Mouse (Mus musculus) thymus, postnatal 10 days (tissue): Measurements from ENCODE around the gene Armc5.
A peak's percentile ranks its signal among the peaks of the same experiment; 100 is the strongest.

Experiments used
- DNase-seq, 2 experiments: peaks; one replicate each; pipeline ENCODE4 v3.0.0; 2021; ENCODE audit warnings: low spot score in 2 of 2

Gene Armc5

DNA sequence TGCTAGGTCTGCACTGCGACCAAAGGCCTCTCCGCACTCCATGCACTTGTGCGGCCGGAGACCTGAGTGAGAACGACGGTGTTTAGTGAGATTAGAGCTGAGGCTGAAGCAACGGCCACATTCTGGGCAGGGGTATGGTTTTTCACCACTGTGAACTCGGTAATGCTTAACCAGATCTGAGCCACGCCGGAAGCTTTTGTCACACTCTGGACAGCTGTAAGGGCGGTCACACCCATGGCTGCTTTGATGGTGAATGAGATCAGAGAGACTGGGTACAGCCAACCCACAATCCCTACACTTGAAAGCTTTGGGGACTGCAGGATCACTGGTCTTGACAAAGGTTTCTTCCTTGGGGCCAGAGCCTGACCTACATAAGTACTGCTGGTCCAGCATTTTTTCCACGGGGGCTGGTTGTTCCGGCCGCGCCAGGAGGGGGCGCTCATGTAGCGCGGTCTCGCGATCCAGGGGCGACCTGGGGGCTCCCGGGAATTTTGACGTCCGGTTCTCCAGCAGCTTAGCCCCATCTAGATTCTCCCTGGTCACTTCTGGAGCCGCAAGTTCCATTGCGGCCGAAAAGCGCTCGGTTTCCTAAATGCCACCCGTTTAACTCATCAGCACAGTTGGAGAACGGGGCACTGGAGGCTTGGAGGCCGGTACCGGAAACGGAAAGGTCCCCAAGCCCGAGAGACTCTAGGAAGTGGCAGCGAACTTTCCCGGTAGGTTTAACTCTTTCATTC lies at the start of gene Armc5:
TSS of gene Armc5 (plus strand) at position 487 of the 737 bp plus-strand sequence.
- DNase-seq, result peak; percentile 68 to 81

DNA sequence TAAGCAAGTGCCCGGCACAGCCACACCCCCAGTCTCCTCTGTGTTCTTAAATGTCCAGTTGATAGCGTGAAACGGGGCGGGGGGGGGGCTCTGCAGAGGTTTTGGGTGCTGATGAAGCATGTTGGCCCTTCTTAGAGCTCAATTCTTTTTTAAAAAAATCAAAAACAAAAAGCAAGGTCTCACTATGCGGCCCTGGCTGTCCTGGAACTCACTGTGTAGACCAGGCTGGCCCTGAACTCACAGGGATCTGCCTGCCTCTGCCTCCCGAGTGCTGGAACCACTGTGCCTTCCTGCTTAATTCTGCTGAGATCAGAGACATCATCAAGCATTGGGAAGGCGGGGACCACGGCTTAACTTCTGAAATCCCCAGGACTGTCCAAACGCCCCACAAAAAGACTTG lies 35.5 kb upstream of the Armc5 start:
- DNase-seq, result no peak

DNA sequence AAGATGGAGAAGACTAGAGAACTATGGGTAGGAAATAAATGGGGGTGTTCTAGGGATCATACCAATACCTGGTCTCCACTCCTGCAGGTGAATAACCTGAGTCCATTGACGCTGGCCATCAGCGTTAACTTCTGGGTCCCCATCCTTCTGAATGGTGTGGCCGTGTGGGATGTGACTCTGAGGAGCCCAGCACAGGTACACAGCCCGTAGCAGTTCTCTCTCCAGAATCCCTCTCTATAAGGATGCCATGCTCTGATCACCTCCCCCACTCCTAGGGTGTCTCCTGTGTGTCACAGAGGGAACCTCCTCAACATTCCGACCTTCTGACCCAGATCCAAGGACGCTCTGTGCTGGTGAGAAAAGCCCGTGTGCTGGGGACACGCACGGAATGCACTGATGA lies 34.1 kb upstream of the Armc5 start:
- no peak for DNase-seq

DNA sequence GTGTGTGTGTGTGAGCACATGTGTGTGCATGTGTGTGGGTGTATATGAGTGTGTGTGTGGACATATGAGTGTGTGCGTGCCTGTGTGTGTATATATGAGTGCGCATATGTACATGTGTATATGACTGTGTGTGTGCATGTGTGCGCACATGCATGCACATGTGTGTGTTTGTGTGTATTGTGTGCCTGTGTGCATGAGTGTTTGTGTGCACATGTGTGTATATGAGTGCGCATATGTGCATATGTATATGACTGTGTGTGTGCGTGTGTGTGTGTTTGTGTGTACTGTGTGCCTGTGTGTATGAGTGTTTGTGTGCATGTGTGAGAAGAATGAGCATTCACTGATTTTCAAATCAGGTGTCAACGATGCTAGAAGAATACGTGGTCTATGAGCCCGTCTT lies 33.0 kb upstream of the Armc5 start:
- DNase-seq, result no peak

DNA sequence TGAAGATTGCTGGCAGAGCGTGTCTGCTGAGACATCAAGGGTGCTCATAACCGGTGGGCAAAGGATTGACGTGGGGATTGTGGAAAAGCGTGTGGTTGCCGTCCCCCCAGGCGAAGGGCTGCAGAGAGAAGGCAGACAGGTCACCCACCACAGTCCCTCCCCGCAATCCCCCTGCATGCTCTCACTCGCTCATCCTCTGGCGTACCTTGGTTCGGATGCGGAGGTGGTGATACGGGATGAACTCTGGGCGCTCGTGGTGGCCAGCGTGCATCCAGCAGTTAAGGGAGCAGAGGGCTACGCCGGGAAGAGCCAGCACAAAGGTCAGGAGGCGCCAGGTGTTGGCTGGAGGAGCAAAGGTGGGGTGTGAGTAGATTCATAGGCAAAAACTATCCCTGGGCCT lies 31.4 kb upstream of the Armc5 start:
- no peak for DNase-seq

DNA sequence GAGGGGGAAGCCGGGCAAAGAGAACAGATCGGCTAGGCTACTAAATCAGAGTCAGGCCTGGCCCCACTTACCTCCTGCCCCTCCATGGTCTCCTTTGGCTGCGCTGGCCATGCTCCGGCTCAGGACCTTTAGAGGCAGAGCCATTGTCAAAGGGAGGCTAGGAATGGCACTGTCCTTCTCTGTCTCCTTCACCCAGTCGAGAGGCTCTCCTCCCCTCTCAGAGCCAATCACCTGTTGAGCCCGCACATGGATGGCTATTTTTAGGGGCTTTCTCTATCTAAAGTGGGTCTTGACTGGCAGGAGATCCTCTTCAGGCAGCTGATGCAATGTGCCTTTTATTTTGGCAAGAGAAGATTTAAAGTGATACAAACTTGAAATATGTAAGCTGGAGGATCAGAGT lies 31.0 kb upstream of the Armc5 start, which contains the start of gene Cox6a2:
TSS of gene Cox6a2 (minus strand) at position 236 of the 400 bp plus-strand sequence.
- DNase-seq, result no peak

DNA sequence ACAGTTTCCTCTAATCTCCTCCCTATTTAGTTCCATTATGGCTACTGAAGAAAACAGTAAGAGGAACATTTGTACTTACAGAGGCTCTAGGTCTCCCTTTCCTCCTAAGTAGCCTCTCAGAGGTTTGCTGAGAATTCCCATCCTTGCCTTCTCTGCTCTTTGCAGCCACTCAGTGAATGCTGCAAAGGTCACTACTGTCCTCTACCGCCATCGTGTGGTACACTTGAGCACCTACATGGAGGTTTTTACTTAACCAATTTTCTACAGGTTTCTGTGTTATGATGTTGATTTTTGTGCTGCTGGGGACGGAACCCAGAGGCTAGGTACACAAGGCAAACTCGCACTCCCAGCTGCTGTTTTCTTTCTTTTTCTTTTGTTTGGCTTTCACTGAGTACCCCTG lies 29.0 kb upstream of the Armc5 start:
- DNase-seq, result peak; percentile 36 to 80

DNA sequence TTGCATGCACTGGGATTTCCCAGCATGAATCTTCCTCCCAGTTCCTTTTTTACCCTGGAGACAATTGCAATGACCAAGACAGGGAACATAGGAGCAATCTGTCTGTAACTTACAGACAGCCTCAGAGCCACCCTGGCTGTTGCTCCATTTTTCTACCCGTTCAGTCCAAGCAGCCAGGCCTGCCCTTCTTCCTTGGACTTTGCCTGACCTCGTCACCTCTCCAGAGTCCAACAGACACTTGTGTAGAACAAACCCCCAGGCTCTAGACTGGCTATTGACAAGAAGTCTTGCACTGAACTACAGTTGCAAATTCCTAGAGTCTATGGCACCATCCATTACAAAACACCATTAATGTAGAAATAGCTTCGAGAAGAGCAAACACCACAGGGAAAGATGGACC lies 27.3 kb upstream of the Armc5 start:
- DNase-seq, result no peak

DNA sequence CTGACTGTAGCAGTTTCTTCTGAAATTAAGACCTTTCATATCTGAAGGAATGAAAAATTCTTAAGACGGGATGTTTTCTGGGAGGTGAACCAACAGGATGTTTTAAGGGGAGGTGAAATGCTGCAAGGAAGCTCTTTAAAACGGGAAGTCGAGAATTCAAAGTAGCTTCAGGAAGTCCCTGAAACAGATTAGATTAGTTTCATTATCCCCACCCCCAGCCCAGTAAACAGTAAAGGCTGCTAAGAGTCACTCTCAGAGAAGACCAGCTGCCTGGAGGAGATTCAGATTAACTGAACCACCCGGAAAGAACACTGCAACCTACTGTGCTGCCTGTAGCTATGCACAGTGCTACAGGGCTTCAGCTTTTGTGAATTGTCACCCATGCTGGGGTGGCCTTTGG lies 17.2 kb upstream of the Armc5 start:
- no peak for DNase-seq

DNA sequence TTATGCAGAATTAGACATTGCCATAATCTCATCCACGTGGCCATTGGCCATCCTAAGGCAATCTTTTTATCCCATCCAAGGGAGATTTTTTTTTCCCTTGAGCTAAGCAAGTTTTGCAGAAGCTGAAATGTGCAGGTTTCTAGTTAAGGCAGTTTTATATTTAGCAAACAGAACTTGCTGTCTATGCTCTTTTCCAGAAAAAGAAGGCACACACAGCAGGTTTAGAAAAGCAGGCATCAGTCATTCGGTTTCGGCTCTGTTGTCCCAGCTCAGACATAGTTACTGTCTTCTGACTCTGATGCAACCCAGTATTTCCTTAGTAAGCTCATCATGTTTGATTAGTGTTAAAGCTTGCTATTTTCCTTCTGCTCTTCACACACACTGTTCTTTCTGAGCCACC lies 16.2 kb upstream of the Armc5 start:
- DNase-seq, result no peak

DNA sequence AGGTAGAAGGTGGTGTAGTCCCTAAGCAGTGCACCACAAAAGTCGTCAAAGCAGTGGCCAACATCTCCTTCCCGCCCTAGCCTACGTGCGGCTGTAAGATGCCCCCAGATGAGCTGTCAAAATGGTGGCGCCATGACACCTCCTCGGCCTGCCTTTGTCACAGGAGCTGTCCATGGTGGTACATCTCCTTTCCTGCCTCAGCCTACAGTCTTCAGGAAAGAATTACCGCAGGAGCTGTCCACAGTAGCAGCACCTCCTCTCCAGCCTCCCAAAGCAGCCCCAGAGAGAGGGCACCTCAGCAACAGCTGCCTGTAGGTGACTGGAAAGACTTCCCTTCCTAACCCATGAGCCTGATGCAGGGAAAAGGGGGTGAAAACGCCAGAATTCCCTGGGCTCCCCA lies 5.4 kb upstream of the Armc5 start:
- no peak for DNase-seq

DNA sequence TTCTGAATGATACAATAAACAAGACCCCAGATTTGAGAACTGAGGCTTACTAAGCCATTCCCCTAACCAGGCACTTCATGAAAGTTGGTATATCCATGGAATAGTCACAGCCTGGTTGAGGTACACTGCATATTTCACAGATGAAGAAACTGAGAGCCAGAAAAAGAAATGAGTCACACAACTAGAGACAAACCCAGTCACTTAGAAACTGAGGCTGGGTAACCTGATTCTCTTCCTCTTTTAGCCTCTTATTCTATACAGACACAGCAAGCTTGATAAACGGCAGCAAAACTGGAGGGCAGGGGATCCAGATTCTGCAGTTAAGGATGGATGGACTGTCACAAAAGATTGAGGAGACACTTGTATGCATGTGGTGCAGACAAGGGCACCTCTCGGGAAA lies 2.3 kb upstream of the Armc5 start:
- no peak for DNase-seq

DNA sequence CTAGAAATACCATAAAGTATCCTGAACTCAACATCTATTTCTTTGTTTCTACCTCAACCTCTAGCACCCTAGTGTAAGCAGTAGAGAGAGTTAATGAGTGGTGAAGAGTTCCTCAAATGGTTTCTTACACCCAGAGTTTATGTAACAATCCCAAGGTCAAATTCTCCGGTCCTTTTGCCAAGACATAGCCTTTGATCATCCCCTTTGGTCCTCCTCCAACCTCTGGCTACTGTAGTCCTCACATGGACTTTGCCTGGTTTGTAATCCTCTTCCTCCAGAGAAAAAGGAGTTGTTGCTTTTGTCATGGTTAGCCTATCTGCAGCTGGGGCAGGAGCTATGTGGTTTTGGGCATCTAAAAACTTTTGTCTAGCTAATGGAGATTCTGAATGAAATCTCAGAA lies 1.7 kb upstream of the Armc5 start:
- no peak for DNase-seq

DNA sequence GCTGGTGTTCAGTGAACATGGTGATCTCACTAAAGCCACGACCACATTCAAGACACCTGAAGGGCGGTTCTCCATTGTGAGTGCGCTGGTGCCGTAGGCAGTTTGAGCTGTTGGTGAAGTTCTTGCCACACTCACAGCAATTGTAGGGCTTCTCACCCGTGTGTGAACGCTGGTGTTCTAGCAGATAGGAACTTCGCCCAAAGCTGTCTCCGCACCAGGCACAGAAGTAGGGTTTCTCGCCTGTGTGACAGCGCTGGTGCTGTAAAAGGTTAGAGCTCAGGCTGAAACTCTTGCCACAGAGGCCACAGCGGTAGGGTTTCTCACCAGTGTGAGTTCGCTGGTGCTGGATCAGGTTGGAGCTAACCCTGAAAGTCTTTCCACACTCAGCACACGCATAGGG lies 716 bp upstream of the Armc5 start:
- no peak for DNase-seq

DNA sequence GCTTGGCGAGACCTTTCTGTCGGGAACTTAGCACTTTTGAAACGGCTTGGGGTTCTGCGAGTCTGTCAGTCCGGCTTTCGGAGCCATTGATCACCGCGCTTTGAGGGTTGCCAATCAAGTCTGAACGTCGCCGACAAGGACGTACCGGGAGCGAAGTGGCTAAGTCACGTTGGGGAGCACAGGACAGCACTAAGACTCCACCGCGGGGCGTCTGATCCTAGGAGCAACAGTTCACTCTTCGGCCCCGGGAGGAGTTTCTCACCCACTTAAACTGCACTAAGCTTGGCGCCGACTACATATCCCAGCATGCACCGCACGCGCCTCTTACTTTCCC lies 418 bp downstream of the Armc5 start:
- DNase-seq, result no peak

DNA sequence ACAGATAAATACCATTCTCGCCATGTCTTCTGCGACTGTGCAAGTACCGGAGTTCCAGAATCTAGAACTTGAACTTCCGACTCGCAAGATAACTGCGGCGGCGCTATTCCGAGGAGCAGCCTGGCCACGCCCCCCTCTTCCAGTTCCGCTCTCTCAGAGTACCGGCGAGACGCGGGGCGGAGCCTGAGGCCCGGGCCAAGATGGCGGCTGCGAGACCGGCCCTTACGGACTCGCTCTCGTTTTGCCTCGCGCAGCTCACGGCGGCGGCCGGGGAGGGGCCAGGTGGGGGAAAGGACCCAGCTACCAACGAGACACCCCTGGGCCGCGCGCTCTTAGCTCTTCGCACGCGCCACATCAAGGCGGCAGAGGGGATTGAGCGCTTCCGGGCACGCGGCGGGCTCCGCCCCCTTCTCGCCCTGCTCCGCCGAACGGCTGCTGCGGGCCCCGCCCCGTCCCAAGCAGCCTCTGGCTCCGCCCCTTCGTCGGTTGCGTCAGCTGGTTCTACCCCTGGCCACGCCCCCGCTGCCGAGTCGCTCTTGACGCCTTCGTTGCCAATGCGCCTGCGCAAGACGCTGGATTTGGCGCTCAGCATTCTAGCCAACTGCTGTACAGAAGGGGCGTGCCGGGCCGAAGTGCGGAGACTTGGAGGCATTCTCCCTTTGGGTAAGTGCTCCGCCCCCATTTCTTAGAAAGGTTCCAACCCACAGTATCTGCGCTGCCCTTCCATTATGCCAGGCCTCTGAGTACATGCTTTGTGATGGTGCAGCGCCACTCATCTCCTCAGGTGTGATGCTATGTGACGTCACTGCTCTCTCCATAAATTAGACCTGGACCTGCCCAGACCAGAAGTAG lies 1.0 kb downstream of the Armc5 start, which contains the start of gene 9130023H24Rik:
TSS of gene 9130023H24Rik (minus strand) at position 105 of the 852 bp plus-strand sequence.
- peak; percentile 100 for DNase-seq

DNA sequence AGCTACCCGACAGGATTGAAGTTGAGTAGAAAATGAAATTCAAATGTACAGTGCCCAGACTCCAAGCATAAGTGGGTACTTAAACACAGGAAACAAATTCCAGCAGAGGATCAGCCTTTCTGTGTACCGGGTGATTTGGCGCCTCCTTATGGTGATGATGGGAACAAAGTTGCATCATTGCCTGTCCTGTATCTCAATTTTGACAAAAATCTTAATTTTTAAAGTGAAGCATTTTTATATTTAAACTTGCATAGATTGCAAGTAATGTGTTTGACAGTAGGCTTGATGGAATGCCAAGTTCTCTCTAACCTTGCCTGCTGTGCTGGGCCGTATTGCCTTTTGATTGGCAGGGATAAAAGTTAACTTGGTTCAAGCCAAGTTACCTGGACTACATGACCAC lies 1.8 kb downstream of the Armc5 start:
- peak; percentile 16 to 57 for DNase-seq

DNA sequence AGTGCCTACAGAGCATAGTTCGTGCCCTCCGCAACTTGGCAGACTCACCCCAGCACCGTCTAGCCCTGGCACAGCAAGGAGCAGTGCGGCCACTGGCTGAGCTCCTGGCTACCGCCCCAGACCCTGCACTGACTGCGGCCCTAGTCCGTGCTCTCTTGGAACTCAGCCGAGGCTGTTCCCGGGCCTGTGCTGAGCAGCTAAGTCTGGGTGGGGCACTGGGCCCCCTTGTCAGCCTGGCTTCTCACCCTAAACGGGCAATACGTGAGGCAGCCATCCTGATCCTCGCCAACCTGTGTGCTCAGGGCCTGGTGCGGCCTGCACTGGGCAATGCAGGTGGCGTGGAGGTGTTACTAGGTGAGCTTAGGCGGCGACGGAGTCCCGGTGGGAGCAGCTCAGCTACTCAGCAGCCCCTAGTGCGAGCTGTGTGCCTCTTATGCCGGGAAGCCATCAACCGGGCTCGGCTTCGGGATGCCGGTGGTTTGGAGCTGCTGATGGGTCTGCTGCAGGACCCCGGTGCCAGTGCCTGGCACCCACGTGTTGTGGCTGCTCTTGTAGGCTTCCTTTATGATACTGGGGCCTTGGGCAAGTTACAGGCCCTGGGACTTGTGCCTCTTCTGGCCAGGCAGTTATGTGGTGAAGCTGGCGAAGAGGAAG lies 3.1 kb downstream of the Armc5 start:
- DNase-seq, result no peak

DNA sequence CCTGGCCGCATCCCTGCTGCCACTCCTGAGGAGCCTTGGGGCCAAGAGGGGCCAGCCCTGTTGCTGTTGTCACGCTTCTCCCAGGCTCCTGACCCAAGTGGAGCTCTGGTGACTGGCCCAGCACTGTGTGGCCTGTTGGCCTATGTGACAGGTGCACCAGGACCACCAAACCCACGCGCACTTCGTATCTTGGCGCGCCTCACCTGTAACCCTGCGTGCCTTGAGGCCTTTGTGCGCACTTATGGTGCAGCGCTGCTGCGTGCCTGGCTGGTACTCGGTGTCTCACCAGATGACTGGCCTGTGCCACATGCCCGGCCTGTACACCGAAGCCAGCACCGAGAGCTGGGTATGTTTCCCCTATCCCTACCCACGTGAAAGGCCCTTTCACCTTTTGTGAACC lies 5.2 kb downstream of the Armc5 start:
- DNase-seq, result no peak

DNA sequence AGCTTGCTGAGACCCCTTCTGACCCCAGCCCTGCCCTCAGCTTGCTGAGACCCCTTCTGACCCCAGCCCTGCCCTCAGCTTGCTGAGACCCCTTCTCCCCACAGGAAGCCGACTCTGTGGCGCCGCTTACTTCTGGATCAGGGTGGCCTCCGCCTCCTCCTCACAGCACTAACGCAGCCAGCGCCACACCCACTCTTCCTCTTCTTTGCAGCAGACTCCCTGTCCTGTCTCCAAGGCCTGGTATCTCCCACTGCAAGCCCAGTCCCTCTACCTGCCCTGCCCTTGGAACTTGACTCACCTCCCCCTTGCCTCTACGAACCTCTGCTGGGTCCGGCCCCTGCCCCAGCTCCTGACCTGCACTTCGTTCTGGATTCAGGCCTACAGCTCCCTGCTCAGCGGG lies 6.8 kb downstream of the Armc5 start:
- DNase-seq, result no peak

DNA sequence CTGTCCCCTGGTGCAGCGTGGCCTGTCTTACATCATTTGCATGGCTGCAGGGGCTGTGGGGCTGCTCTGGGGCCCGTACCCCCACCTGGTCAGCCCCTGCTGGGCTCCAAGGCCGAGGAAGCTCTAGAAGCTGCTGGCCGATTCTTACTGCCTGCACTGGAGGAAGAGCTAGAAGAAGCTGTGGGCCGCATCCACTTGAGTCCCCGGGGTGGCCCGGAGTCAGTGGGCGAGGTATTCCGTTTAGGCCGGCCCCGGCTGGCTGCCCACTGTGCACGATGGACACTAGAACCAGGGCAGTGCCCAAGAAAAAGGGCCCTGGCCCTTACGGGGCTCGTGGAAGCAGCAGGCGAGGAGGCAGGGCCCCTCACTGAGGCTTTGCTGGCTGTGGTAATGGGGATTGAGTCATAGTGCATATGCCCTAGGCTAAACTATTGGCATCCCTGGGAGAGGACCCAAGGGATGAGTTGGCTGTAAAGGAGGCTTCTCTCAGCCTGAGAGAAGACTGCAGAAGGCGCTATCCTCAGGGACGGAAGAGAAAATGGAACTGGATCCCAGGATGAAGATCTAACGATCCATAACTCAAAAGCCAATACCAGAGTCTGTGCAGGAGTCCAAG lies 7.4 kb downstream of the Armc5 start:
- DNase-seq, result no peak

DNA sequence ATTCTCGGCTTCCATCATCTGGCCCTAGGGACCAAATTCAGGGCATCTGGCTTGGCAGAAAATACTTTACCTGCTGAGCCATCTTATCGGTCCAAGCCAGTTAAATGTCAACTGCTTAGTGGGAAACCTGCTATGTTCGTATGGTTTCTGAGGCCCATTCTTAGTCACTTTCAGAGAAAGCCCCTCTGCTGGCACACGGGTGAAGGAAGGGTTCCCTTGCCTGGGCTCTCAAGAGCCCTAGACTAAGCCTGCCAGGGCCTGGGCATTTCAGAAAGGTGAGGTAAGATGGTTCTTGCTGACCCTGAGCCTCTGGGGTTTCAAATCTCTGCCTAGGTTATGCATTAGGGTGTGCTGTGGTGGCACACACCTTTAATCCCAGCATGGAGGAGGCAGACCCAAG lies 8.4 kb downstream of the Armc5 start:
- DNase-seq, result no peak
